Mouse (Mus musculus) layer of hippocampus, adult 2 months (tissue): ENCODE data around the gene Bach2. TPM values are rescaled to one million over a fixed set of nuclear protein-coding genes. Genes with fewer than 3 reads are reported as not detected.
A peak's percentile ranks its signal among the peaks of the same experiment; 100 is the strongest.

ENCODE experiments used
- DNase-seq, 2 experiments: peaks; one replicate each; pipeline ENCODE4 v3.0.0; 2022; ENCODE audit warnings: low spot score in 2 of 2
- H3K27ac ChIP-seq: fragments of 200-600 bp; 2 replicates; pipeline ENCODE4 v1.8.1; 2022
- H3K4me3 ChIP-seq: fragments of 200-600 bp; 2 replicates; pipeline ENCODE4 v1.8.1; 2022; ENCODE audit warnings: mild to moderate bottlenecking
- CTCF ChIP-seq: fragments of 200-600 bp; conservative IDR thresholded peaks from 2 replicates; pipeline ENCODE4 v1.8.1; 2022; ENCODE audit warnings: antibody characterized with exemption, mild to moderate bottlenecking, moderate library complexity
- total RNA-seq, 2 experiments: library from RNA; stranded (reverse); gene quantifications; 2 replicates each; pipeline ENCODE4 v1.2.3; 2021

Gene Bach2
- total RNA-seq, 2 experiments from 2014 or later: 11.1 to 15.6 TPM

- DNase-seq: no peak
- Histone ChIP-seq H3K4me3 (no peak overlapping the region), H3K27ac (no peak overlapping the region)
- TF ChIP-seq CTCF: no peak
Measured at GRCm38 (mm10) chr4:32235920-32236705, 2.5 kb upstream of the Bach2 start.

GRCm38 (mm10) chr4:32238921-32239748 lies 531 bp downstream of the Bach2 start:
- Histone ChIP-seq H3K4me3 (peak overlapping the region; percentile 76), H3K27ac (peak overlapping the region; percentile 97)
- no peak for TF ChIP-seq CTCF
- no peak for DNase-seq

- peak overlapping the region; percentile 97 for H3K27ac ChIP-seq
- TF ChIP-seq CTCF: peak; percentile 65
- peak overlapping the region; percentile 76 for H3K4me3 ChIP-seq
- DNase-seq: peak; percentile 58 to 66
Measured at GRCm38 (mm10) chr4:32239749-32240131, 1.1 kb downstream of the Bach2 start.

GRCm38 (mm10) chr4:32240457-32241030 lies 1.9 kb downstream of the Bach2 start:
- Histone ChIP-seq H3K27ac (peak overlapping the region; percentile 97), H3K4me3 (peak overlapping the region; percentile 76)
- no peak for TF ChIP-seq CTCF
- DNase-seq: no peak

- 0 out of 2 replicates have a peak overlapping the region, but pooled peaks have one; percentile 2 for H3K27ac ChIP-seq
- DNase-seq: no peak
- H3K4me3 ChIP-seq: no peak overlapping the region
- TF ChIP-seq CTCF: no peak
Measured at GRCm38 (mm10) chr4:32241351-32241980, 2.9 kb downstream of the Bach2 start.

GRCm38 (mm10) chr4:32242122-32242615 lies 3.6 kb downstream of the Bach2 start:
- H3K4me3 ChIP-seq: no peak overlapping the region

GRCm38 (mm10) chr4:32243458-32243857 lies 4.9 kb downstream of the Bach2 start:
- no peak for DNase-seq
- Histone ChIP-seq H3K27ac (peak overlapping the region; percentile 65), H3K4me3 (no peak overlapping the region)
- TF ChIP-seq CTCF: no peak

More at GRCm38 (mm10) chr4:32242122-32242615, 3.6 kb downstream of the Bach2 start:
- TF ChIP-seq CTCF: no peak
- no peak for DNase-seq
- no peak overlapping the region for H3K27ac ChIP-seq

GRCm38 (mm10) chr4:32244092-32244745 lies 5.6 kb downstream of the Bach2 start:
- TF ChIP-seq CTCF: no peak
- no peak overlapping the region for H3K4me3 ChIP-seq
- no peak for DNase-seq
- H3K27ac ChIP-seq: peak overlapping the region; percentile 65

- H3K4me3 ChIP-seq: no peak overlapping the region
- no peak overlapping the region for H3K27ac ChIP-seq
- TF ChIP-seq CTCF: no peak
- no peak for DNase-seq
Measured at GRCm38 (mm10) chr4:32245586-32245985, 7.0 kb downstream of the Bach2 start.

GRCm38 (mm10) chr4:32246020-32246419 lies 7.4 kb downstream of the Bach2 start:
- TF ChIP-seq CTCF: no peak
- Histone ChIP-seq H3K27ac (no peak overlapping the region), H3K4me3 (no peak overlapping the region)
- no peak for DNase-seq

- Histone ChIP-seq H3K27ac (no peak overlapping the region), H3K4me3 (no peak overlapping the region)
- no peak for DNase-seq
- TF ChIP-seq CTCF: no peak
Measured at GRCm38 (mm10) chr4:32246801-32247200, 8.2 kb downstream of the Bach2 start.
